Mouse (Mus musculus) lung, adult 2 months (tissue): Measurements from ENCODE around the gene 0610030E20Rik.

Experiments used
- CTCF ChIP-seq: fragments of 200-500 bp; IDR thresholded peaks from 2 replicates; pipeline ENCODE4 v1.5.1; 2011; ENCODE audit warnings: mild to moderate bottlenecking, low read length, control low read depth; ENCODE audit not compliant: insufficient read depth
- POLR2A ChIP-seq: fragments of 200-500 bp; IDR thresholded peaks from 2 replicates; pipeline ENCODE4 v1.6.1; 2011; ENCODE audit warnings: low read depth, mild to moderate bottlenecking, control low read depth, low read length, borderline replicate concordance; ENCODE audit errors: extremely low read depth

GRCm38 (mm10) chr6:72354025-72354424 lies 6.9 kb downstream of the 0610030E20Rik start:
- TF ChIP-seq CTCF = no peak
- no peak for TF ChIP-seq POLR2A
